Mouse (Mus musculus) midbrain, embryonic 14.5 days (tissue): ENCODE measurements around the gene Cdc25b. TPM values are rescaled to one million over a fixed set of nuclear protein-coding genes. Genes with fewer than 3 reads are reported as not detected.

Experiments
- ATAC-seq: fragments of 200-750 bp; cut with Nextera tagmentation; 2 replicates; pipeline ENCODE4 v1.8.0; 2017; ENCODE audit warnings: moderate number of reproducible peaks, moderate library complexity; ENCODE audit not compliant: low FRiP score, low TSS enrichment
- DNase-seq: peaks from one replicate; pipeline ENCODE4 v3.0.0-alpha.2; 2015
- H3K27ac ChIP-seq: fragments of 300-500 bp; sonication (generic); replicated peaks from 2 replicates; pipeline ENCODE4 v1.5.1; 2014; ENCODE audit warnings: mild to moderate bottlenecking, low read depth, low read length, moderate library complexity
- H3K27me3 ChIP-seq: fragments of 300-500 bp; sonication (generic); 2 replicates; pipeline ENCODE4 v1.6.1; 2014; ENCODE audit warnings: low read length, control low read depth, mixed read lengths; ENCODE audit not compliant: control insufficient read depth, insufficient read depth
- H3K36me3 ChIP-seq: fragments of 300-500 bp; sonication (generic); 2 replicates; pipeline ENCODE4 v1.6.1; 2014; ENCODE audit warnings: low read length, control low read depth; ENCODE audit not compliant: control insufficient read depth, insufficient read depth
- H3K4me1 ChIP-seq: fragments of 300-500 bp; sonication (generic); 2 replicates; pipeline ENCODE4 v1.6.1; 2014; ENCODE audit warnings: mild to moderate bottlenecking, antibody characterized with exemption, low read length, control low read depth; ENCODE audit not compliant: control insufficient read depth, insufficient read depth
- H3K4me2 ChIP-seq: fragments of 300-500 bp; sonication (generic); 2 replicates; pipeline ENCODE4 v1.6.1; 2014; ENCODE audit warnings: mild to moderate bottlenecking, low read length, moderate library complexity
- H3K4me3 ChIP-seq: fragments of 300-500 bp; sonication (generic); replicated peaks from 2 replicates; pipeline ENCODE4 v1.5.1; 2014; ENCODE audit warnings: low read depth, low read length
- H3K9ac ChIP-seq: fragments of 300-500 bp; sonication (generic); replicated peaks from 2 replicates; pipeline ENCODE4 v1.6.1; 2014; ENCODE audit warnings: mild to moderate bottlenecking, low read length, moderate library complexity
- H3K9me3 ChIP-seq: fragments of 300-500 bp; sonication (generic); 2 replicates; pipeline ENCODE4 v1.6.1; 2016; ENCODE audit warnings: low read length, control low read depth, mixed read lengths; ENCODE audit not compliant: control insufficient read depth
- WGBS: fragments of 180-500 bp; shearing (Covaris S2); extraction: QIAGEN DNeasy Blood & Tissue Kit; methylation state at CpG from one replicate; pipeline ENCODE4 v1.1.7; 2014; 5-methylcytosine and 5-hydroxymethylcytosine counted together
- polyA plus RNA-seq: library from polyadenylated mRNA; unstranded; fragments of >200 nt; fragmentation: Nextera tagmentation; extraction: Ambion mirVana; gene quantifications from 2 replicates; pipeline ENCODE4 v1.2.1, GENCODE M21; 2014

Gene Cdc25b
- polyA plus RNA-seq, 1 experiment from 2014 or later, result 31.5 TPM

GRCm38 (mm10) chr2:131234127-131234650 lies 47.4 kb downstream of the Cdc25b start:
- Histone ChIP-seq H3K36me3 (no peaks in the 10 kb centered on the region), H3K27me3 (no peaks in the 10 kb centered on the region), H3K4me1 (peaks cover 10% of the 10 kb centered on the region; the same call in 1 of the 2 replicates), H3K4me2 (peak overlapping the region; percentile 76), H3K27ac (no peak overlapping the region), H3K9me3 (no peaks in the 10 kb centered on the region), H3K9ac (peak overlapping the region; percentile 45), H3K4me3 (peak overlapping the region; percentile 44)
- ATAC-seq, result peak; percentile 5; the same call in 1 of the 2 replicates
- WGBS, result 11% methylated on average over 28 of the region's 28 CpGs
- no peak for DNase-seq

DNA sequence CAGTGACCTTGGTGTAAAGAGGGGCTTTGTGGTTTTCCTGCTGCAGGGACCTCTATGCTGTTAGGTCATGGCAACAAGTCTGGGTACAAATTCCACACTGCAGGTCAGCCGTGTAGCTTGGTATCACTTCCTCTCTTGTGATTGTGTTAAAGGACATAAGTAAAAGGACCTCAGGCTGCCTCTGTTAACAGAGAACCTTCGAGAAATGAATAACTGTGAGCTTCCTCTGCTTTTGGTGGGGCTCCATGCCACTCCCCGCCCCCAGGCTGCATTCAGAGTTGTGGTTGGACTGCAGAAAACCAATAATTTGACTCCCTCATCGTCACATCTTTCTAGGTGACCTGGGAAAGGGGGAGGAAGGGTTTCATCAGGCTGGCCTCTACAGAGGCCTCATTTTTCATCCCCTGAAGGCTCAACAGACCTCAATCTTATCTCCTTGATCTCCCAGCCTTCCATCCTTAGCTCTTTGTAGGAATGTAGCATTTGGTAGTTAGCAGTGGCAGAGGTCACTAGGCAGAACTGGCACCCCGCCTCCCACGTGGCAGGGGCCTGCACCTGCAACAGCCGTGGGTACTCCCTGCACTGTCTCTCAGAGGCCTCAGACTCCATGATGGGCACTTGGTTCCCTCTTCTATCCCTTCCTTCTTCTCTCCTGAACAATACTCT lies 48.4 kb downstream of the Cdc25b start:
- peaks cover 10% of the 10 kb centered on the region; the same call in 1 of the 2 replicates for H3K4me1 ChIP-seq
- DNase-seq, result no peak
- H3K27ac ChIP-seq, result no peak overlapping the region
- no peak overlapping the region for H3K9ac ChIP-seq
- H3K27me3 ChIP-seq, result no peaks in the 10 kb centered on the region
- no peaks in the 10 kb centered on the region for H3K9me3 ChIP-seq
- WGBS, result 81% methylated on average over 7 of the region's 7 CpGs
- H3K36me3 ChIP-seq, result no peaks in the 10 kb centered on the region
- 0 out of 2 replicates have a peak overlapping the region, but pooled peaks have one; percentile 44 for H3K4me3 ChIP-seq
- no peak for ATAC-seq
- peak overlapping the region; percentile 76; the same call in 1 of the 2 replicates for H3K4me2 ChIP-seq

DNA sequence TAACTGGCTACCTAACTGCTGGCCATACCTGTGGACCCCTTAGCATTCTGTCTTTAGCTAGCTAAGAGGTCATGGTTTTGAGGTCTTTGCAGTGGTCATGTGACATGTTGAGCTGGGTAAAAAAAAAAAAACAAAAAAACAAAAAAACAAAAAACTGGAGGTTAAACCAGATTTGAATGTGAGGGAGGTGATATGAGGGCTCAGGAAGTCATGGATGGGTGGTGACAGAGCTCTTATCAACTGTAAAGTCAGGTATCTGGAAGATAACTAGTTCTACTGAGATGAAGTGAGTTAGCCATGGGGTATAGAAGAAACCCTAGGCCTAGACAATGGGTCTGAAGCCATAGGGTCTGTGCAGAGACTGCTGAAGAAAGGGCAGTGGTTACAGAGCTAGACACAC lies 55.4 kb downstream of the Cdc25b start:
- peaks cover 3% of the 10 kb centered on the region; the same call in 1 of the 2 replicates for H3K36me3 ChIP-seq
- no peak overlapping the region for H3K4me3 ChIP-seq
- H3K9ac ChIP-seq, result no peak overlapping the region
- H3K27ac ChIP-seq, result no peak overlapping the region
- no peaks in the 10 kb centered on the region for H3K27me3 ChIP-seq
- ATAC-seq (no peak), DNase-seq (no peak)
- no peaks in the 10 kb centered on the region for H3K4me1 ChIP-seq
- no peaks in the 10 kb centered on the region for H3K9me3 ChIP-seq
- no peak overlapping the region for H3K4me2 ChIP-seq

DNA sequence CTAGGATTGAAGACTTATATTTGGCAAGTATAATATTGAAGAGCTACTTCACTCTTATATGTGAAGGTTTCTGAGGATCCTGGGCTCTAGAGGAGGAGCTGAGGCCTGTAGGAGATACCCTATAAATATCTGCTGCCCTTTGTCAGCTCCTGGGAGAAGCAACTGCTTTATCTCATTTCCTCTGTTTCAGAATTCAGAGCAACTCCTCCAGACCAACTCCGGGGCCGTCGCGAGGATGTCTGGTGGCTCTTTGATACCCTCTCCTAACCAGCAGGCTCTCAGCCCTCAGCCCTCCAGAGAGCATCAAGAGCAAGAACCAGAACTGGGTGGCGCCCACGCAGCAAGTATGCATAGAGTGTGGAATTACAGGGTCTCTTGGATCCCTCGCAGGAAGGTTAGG lies 56.2 kb downstream of the Cdc25b start:
- no peak overlapping the region for H3K4me2 ChIP-seq
- ATAC-seq, result no peak
- H3K9ac ChIP-seq, result no peak overlapping the region
- H3K27me3 ChIP-seq, result no peaks in the 10 kb centered on the region
- DNase-seq, result no peak
- H3K4me3 ChIP-seq, result no peak overlapping the region
- no peak overlapping the region for H3K27ac ChIP-seq
- no peaks in the 10 kb centered on the region for H3K4me1 ChIP-seq
- WGBS, result 92% methylated on average over 7 of the region's 7 CpGs
- peaks cover 3% of the 10 kb centered on the region; the same call in 1 of the 2 replicates for H3K36me3 ChIP-seq
- no peaks in the 10 kb centered on the region for H3K9me3 ChIP-seq

Other genes with a start within 250 kb of the Cdc25b start
- gene Gfra4, start 143.9 kb upstream of the Cdc25b start, polyA plus RNA-seq, result 37.8 and 41.7 TPM in 2 replicates
- 0.36 and 0.58 TPM in 2 replicates for gene Adam33, start 123.1 kb upstream of the Cdc25b start, polyA plus RNA-seq
- gene Siglec1, start 100.2 kb upstream of the Cdc25b start, polyA plus RNA-seq, result 0.51 TPM in 1 of 2 replicates, not detected in the other
- gene Hspa12b, start 59.7 kb upstream of the Cdc25b start, polyA plus RNA-seq, result 1.5 and 1.7 TPM in 2 replicates
- not detected in 2 replicates for gene Gm11037, start 53.5 kb upstream of the Cdc25b start, polyA plus RNA-seq
- gene 1700037H04Rik, start 26.9 kb upstream of the Cdc25b start, polyA plus RNA-seq, result 76.4 and 85.7 TPM in 2 replicates
- 11.1 TPM in 2 replicates for gene Cenpb, start 6.9 kb upstream of the Cdc25b start, polyA plus RNA-seq
- 11.3 and 14.1 TPM in 2 replicates for gene Spef1, start 333 bp downstream of the Cdc25b start, polyA plus RNA-seq
- gene Ap5s1, start 20.1 kb downstream of the Cdc25b start, polyA plus RNA-seq, result 32.5 and 34.3 TPM in 2 replicates
- 3.8 and 6.8 TPM in 2 replicates for gene Mavs, start 47.1 kb downstream of the Cdc25b start, polyA plus RNA-seq
- 26.4 and 34.9 TPM in 2 replicates for gene Pank2, start 75.5 kb downstream of the Cdc25b start, polyA plus RNA-seq
- 19.6 and 21.2 TPM in 2 replicates for gene Rnf24, start 165.9 kb downstream of the Cdc25b start, polyA plus RNA-seq